Mouse (Mus musculus): ENCODE results near the gene Rbm34. TPM values are rescaled to one million over a fixed set of nuclear protein-coding genes. Genes with fewer than 3 reads are reported as not detected.
A peak's percentile ranks its signal among the peaks of the same experiment; 100 is the strongest.

The Rbm34 gene
- total RNA-seq, 2 experiments from 2014 or later = 13.1 to 13.6 TPM

- DNase-seq (ENCODE audit: low spot score in 2 of 2) = no peak
Measured at GRCm38 (mm10) chr8:126962871-126963270, 8.0 kb downstream of the Rbm34 start.

DNA sequence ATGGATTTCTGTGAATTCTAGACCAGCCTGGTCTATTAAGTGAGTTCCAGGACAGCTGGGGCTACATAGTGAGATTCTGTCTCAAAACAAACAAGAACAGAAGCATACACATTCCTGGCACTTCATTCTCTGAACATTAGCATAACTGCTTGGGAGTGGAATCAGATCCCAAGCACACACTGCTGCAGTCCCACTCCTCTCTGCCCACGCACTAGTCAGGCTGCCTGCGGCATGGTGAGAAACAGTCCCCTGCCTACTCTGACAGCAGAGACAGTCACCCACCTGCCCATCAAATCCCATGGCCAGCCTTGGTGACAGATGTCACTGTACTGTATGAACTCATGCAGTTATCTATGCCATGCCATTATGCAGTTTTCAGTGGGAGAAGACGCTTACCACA lies 9.4 kb downstream of the Rbm34 start:
- peak; percentile 80 to 88 for DNase-seq (ENCODE audit: low spot score in 2 of 2)

GRCm38 (mm10) chr8:126951900-126952636 lies 18.8 kb downstream of the Rbm34 start:
- DNase-seq (ENCODE audit: low spot score in 2 of 2) = no peak

DNA sequence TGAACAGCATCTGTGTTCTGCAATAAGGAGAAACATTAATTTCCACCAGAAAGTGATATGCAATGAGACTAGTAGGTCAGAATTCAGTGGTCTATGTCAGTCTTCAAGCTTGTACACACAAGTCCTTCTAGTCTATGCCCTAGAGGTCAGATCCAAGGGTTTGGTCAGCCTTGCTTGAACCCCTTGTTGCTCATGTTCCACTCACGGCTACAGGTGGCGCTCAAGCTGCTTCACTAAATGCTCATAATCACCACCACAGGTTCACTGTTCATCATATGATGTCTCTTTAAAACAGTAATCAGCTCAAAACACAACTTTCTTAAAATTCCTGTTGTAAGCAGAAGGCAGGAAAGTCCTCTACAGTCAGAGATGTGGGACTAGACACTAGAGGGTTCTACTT lies 21.3 kb downstream of the Rbm34 start:
- no peak for DNase-seq (ENCODE audit: low spot score in 2 of 2)

DNA sequence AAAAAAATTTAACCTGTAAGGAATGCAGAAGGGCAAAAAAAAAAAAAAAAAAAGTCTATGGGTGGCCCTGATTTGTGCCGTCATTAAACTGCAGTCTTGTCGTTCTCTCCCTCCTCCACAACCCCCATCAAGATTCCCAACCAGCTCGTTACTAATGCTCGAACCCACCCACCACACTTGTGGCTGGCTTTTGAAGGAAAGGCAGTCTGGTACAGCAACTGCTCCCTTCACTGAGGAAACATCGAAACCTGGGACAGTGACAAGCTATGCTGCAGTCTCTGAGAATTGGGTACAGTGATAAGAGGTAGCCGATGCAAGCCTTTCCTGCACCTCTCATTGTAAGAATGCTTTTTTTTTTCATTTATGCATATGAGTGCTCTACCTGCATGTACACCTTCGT lies 24.4 kb downstream of the Rbm34 start:
- DNase-seq (ENCODE audit: low spot score in 2 of 2) = peak; percentile 44 to 67

- peak; percentile 95 to 97 for DNase-seq (ENCODE audit: low spot score in 2 of 2)
Measured at GRCm38 (mm10) chr8:126945730-126946163, 25.1 kb downstream of the Rbm34 start, which contains the start of gene Tomm20. TSS of gene Tomm20 (minus strand) at chr8:126945844.

DNA sequence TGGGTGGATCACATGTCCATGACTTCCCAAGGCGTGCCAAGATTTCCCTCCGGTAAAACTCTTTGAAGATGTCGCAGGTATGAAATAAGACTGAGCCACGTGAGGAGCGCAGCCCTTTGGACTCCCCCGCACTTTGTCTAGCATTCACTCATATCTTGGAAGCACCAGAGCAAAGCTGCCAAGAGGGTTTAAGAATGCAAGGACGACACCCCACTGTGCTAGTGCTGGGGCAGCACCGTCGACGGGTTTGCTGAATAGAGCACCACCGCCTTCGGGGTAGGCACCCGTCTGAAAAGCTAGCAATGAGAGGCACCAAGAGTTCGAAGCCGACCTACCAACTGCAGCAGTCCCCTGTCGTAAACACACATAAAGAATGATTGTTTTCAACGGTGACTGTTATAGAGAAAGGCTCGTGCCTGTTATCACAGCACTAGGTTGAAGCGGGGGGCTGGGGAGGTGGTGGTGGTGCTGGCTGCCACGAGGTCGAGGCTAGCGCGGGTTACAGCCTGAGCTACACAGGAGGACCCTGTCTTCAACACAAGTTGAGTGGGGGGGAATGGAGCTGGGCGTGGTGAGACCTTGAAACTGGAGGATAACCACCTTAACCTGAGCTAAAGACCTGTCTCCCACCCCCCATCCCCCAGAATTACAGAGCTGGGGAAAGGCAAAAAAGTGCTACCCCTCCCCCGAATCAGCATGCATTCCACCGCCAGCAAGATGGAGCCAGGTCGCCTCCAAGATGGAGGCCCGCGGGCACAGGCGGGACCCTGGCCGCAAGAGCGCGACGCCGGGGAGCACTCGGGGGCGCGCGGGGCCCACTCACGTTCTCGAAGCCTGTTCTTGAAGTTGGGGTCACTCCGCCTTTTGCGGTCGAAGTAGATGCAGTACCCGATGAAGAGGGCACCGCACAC lies 25.8 kb downstream of the Rbm34 start:
- DNase-seq (ENCODE audit: low spot score in 2 of 2) = peak in 1 of 2 experiments; percentile 24

DNA sequence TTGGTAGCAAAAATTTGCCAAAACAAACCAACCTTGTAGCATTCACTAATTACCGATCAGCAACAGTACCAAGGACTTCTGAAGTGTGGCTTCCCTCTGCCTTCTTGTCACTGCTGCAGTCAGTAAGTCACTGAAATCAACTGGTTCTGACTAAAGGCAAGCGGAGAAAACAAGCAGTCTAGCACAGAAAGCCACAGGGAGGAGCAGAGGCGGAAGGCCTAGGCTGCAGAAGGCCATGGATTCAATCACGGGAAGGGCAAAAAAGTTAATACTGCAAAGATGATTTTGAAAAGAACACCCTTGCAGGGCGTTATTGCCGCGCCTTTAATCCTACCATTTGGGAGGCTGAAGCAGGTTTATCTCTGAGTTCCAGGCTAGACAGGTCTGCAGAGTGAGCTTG lies 27.3 kb downstream of the Rbm34 start:
- DNase-seq (ENCODE audit: low spot score in 2 of 2) = no peak

DNA sequence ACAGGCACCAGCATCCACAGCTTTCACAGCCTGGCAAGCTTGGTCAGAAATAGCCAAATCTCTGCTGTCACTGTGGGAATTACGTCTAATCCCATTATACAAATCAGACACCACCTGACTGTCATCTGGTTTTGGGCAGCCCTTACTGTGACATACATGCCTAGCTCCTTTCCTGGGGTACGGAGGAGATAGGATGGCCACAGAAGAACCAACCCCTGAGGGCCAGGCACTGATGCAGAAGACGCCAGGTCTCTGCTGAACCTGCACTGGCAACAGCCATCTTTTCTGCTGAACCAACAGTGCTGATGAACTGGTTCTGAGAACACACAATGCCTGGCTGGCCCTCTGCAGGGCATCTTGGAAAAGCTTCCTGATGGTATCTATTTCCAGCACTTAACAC lies 33.5 kb downstream of the Rbm34 start:
- no peak for DNase-seq (ENCODE audit: low spot score in 2 of 2)

DNA sequence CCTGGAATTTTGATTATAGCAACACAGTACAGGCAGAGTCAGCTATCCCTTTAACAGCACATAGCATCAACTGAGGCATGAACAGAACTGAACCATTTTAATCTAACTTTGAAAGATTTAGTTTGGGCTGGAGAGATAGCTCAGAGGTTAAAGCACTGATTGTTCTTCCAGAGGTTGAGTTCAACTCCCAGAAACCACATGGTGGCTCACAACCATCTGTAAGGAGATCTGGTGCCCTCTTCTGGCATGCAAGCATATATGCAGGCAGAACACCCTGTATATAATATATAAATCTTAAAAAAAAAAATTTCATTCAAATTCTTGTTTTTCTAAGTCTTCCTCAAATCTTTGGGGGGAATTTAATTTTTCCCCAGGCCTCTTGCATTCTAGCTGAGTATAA lies 34.9 kb downstream of the Rbm34 start:
- no peak for DNase-seq (ENCODE audit: low spot score in 2 of 2)

GRCm38 (mm10) chr8:126935387-126935786 lies 35.5 kb downstream of the Rbm34 start:
- DNase-seq (ENCODE audit: low spot score in 2 of 2) = no peak

GRCm38 (mm10) chr8:126932656-126933055 lies 38.2 kb downstream of the Rbm34 start:
- no peak for DNase-seq (ENCODE audit: low spot score in 2 of 2)

- DNase-seq (ENCODE audit: low spot score in 2 of 2) = no peak
Measured at GRCm38 (mm10) chr8:126932249-126932648, 38.6 kb downstream of the Rbm34 start.

DNA sequence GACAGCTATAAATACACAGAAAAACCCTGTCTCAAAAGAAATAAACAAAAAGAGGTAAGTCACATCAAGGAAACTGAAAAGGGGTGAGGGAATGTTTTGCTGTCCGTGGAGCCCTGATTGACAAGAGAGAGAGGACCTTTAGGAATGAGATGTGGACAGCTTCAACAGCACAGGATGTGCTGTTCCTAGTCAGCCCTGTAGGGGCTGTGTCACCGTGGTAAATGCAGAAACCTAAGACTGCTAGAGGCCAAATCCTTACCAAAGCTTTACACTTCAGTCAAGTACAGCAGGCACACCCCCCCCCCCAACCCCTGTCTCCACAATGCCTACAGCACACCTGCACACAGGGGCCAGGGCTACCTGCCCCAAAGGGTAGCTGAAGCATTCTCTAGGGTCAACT lies 39.2 kb downstream of the Rbm34 start:
- DNase-seq (ENCODE audit: low spot score in 2 of 2) = no peak

GRCm38 (mm10) chr8:126929607-126930161 lies 41.2 kb downstream of the Rbm34 start:
- peak; percentile 55 to 80 for DNase-seq (ENCODE audit: low spot score in 2 of 2)

GRCm38 (mm10) chr8:126928755-126929505 lies 41.9 kb downstream of the Rbm34 start:
- no peak for DNase-seq (ENCODE audit: low spot score in 2 of 2)

DNA sequence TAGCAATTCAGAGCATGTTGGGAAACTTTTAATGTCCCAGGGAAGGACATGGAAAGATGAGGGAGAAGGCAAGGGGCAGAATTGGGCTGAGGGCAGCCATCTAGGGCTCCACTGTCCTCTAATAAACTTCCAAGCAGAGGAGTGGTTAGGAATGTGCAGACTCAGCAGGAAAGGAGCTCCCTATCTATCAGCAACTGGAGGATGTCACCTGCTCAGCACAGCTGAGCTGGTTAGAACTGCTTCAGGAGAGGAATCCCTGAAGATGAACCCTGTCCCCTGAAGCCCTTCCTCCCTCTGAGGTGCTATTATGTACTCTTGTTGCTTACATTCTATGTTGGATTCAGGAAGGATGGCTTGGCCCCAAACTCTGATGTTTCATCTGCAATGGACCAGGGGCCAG lies 42.8 kb downstream of the Rbm34 start:
- DNase-seq (ENCODE audit: low spot score in 2 of 2) = no peak

DNA sequence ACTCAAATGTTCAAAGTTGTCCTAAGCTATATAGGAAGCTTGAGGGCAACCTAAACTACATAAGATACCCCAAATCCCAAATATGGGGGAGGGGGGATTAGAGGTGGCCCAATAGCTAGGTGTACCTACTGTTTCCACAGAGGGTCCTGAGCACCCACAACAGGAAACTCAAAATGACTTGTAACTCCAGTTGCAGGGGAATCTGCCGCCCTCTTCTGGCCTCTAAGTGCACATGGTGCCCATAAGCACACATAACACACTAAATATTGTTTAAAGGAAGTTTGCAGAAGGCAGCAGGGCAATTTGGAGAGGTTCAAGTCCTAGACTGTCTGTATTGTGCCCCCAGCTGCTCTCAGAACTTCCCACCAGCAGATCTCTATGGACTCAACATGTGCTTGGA lies 43.8 kb downstream of the Rbm34 start:
- no peak for DNase-seq (ENCODE audit: low spot score in 2 of 2)

DNA sequence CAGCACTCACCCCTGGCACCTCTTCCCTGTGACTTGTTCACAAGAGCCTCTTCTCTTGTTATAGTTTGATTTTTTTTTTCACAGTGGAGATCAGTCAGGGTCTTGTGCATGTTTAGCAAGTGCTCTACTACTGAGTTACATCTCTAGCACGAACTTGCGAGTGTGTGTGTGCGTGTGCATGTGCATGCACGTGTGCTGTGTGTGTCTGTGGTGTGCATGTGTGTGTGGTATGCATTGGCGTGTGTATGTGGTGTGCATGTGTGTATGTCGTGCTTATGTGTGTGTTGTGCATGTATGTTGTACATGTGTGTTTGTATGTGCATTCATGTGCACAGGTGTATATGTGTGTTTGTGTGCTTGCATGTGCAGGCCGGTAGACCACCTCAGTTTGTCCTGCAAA lies 47.9 kb downstream of the Rbm34 start:
- no peak for DNase-seq (ENCODE audit: low spot score in 2 of 2)

DNA sequence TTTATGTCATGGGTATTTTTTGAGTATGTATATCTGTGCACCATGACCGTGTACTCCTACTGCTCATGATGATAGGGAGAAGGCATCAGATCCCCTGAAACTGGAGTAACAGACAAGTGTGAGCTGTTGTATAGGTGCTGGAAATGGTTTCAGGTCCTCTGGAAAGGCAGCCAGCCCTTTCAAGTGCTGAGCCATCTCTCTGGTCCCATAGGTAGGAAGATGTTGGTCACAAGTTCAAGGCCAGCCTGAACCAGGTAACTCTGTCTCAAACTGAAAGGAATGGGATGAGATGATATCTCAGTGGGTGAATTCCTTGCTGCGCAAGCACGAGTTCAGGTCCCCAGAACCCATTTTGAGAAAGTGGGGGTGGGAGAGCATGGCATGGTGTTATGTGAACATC lies 49.4 kb downstream of the Rbm34 start:
- no peak for DNase-seq (ENCODE audit: low spot score in 2 of 2)

- DNase-seq (ENCODE audit: low spot score in 2 of 2) = peak; percentile 64 to 85
Measured at GRCm38 (mm10) chr8:126920845-126921244, 50.0 kb downstream of the Rbm34 start.

Measured in layer of hippocampus, adult 18-20 months (tissue).